Comparison of ENCODE assay signal across 25 mouse cellular contexts in the genomic region with DNA sequence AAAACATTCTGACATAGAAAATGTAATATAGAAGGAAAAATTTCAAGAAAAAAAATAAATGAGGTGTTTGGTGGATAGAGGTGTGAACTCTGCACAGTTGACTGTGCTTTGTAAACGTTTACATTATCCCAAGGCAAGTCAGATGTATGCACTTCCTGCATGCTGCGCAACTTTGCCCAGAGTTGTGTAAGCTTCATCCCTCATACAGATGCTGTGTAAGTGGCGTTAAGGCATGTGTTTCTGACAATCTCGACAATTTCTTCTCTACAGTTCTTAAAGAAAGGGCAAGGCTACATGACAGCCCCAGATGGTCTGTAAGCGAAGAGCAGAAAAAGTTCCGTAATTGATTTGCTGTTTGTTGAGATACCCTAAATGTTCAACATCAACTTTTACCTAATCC.
"Had no signal": no experiment of that assay in that cellular context is flagged by ENCODE, and none has a peak within 500 bp of the region (broad histone marks: within the 10 kb centered on the region; RNA-seq: fewer than 3 reads in every experiment).

No protein-coding gene starts in this region.

- DNase-seq: forebrain, postnatal 0 days; gastrocnemius, postnatal 14 days; gastrocnemius, postnatal 36 days; heart, adult 11 months; heart, adult 2 months; heart, postnatal 14 days; heart, postnatal 36 days; kidney, adult 11 months; kidney, adult 2 months; kidney, adult 9 months; kidney, postnatal 14 days; kidney, postnatal 36 days; layer of hippocampus, adult 9-11 months; layer of hippocampus, postnatal 36 days; left cerebral cortex, postnatal 4 days had no signal

- H3K4me2 ChIP-seq: heart, embryonic 11.5 days; heart, embryonic 13.5 days; heart, embryonic 15.5 days; hindbrain, embryonic 13.5 days; hindbrain, embryonic 15.5 days; kidney, embryonic 15.5 days; limb, embryonic 13.5 days had no signal

- H3K9ac ChIP-seq: forebrain, postnatal 0 days; heart, embryonic 13.5 days; heart, embryonic 15.5 days; hindbrain, embryonic 13.5 days; hindbrain, embryonic 15.5 days; kidney, embryonic 15.5 days; limb, embryonic 13.5 days had no signal

- H3K4me1 ChIP-seq: heart, embryonic 13.5 days; heart, embryonic 15.5 days; hindbrain, embryonic 13.5 days; hindbrain, embryonic 15.5 days; kidney, embryonic 15.5 days; limb, embryonic 13.5 days had no signal

- H3K27me3 ChIP-seq: heart, embryonic 13.5 days; heart, embryonic 15.5 days; hindbrain, embryonic 13.5 days; hindbrain, embryonic 15.5 days; kidney, embryonic 15.5 days; limb, embryonic 13.5 days had no signal

- H3K4me3 ChIP-seq: heart, adult 2 months; heart, embryonic 13.5 days; heart, embryonic 15.5 days; hindbrain, embryonic 13.5 days; hindbrain, embryonic 15.5 days; kidney, embryonic 15.5 days; limb, embryonic 13.5 days had no signal

- ATAC-seq: forebrain, postnatal 0 days; hindbrain, postnatal 0 days; intestine, embryonic 16.5 days had no signal

- H3K27ac ChIP-seq: heart, adult 2 months; heart, embryonic 13.5 days; heart, embryonic 15.5 days; hindbrain, embryonic 13.5 days; hindbrain, embryonic 15.5 days; hindbrain, postnatal 0 days; kidney, embryonic 15.5 days; kidney, postnatal 0 days; limb, embryonic 13.5 days had no signal

- H3K36me3 ChIP-seq: heart, embryonic 13.5 days; heart, embryonic 15.5 days; hindbrain, embryonic 13.5 days; hindbrain, embryonic 15.5 days; kidney, embryonic 15.5 days; limb, embryonic 13.5 days had no signal

- H3K9me3 ChIP-seq: heart, embryonic 13.5 days; heart, embryonic 15.5 days; hindbrain, embryonic 13.5 days; hindbrain, embryonic 15.5 days; kidney, embryonic 15.5 days; limb, embryonic 13.5 days had no signal
